Mouse (Mus musculus) gastrocnemius, adult 8-10 months (tissue): Measurements from ENCODE around the gene Nexmif. TPM values are rescaled to one million over a fixed set of nuclear protein-coding genes. Genes with fewer than 3 reads are reported as not detected.
"Not testable (repeated sequence)": the region's sequence is repeated elsewhere in the genome, so short reads cannot be mapped to it uniquely, and the experiment has no call there.

Source experiments
- DNase-seq, 2 experiments: peaks; one replicate each; pipeline ENCODE4 v3.0.0; 2022; ENCODE audit warnings: low spot score in 2 of 2
- microRNA-seq: library from miRNA; unstranded; fragments of <30 nt; microRNA quantifications from one replicate; pipeline ENCODE4 v1.2.0, GENCODE M21; 2022
- total RNA-seq, 4 experiments: library from RNA; stranded (reverse); gene quantifications; 2 replicates each; pipeline ENCODE4 v1.2.4; 2022

Nexmif gene
- under 1 TPM in 2 of 4 experiments, not detected in 2; 0.02 to 0.07 TPM for total RNA-seq

DNA sequence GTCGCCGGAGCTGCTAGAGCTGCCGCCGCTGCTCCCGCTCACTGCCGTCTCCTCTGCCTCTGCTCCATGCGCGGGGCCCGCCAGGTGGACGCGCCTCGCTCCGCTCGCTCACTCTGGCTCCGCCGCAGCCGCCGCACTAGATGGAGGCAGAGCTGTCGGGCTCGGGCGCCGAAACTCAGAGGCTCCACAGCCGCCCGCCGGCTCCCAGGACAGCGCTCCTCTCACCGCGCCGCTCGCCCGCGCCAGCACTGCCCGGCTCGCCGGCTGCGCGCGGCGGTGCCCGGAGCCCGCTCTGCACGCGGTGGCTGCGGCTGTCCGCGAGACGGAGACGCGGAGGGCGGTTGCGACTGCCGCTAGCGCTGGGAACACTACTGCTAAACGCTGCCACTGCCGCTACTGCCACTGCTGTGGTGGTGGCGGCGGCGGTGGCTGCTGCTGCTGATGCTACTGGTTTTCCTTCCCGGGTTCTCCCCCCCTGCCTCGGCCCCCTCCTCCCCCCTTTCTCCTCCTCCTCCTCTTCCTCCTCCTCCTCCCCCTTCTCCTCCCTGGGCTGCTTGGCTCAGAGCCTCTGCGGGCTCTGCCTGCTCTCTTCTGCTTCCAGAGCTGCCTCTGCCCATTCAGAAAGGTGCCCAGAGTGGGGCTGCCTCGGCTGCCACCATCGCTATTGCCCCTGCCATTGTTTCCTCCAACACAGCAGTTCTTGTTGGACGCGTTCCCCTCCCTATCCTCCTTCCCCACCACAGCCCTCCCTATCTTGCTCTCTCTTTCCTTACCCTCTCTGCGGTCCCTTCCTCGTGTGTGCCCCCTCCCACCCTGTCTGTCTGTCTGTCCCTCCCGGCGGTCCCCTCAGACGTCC, at the start of gene Nexmif:
Gene Nexmif, minus strand, starts transcription at position 450 of the 856 bp plus-strand sequence.
- DNase-seq, result no peak

DNA sequence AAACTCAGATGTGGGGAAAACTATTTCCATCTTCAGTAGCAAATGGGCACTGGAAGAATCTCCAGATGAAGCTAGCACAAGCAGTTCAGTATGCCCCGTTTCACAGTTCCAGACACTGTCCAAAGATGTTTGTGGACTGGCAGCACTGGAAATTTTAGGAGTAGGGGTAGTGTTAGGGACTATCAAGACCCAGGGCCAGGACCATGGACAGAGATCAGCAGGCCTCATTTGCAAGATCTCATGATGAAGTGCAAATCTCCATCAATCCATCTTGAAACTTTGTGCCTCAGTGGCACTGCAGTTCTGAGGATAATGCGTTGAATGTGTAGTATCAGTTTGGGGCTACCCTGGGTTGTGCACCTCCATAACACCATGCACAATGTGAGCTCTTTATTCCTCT, 7.7 kb upstream of the Nexmif start:
- no peak for DNase-seq

DNA sequence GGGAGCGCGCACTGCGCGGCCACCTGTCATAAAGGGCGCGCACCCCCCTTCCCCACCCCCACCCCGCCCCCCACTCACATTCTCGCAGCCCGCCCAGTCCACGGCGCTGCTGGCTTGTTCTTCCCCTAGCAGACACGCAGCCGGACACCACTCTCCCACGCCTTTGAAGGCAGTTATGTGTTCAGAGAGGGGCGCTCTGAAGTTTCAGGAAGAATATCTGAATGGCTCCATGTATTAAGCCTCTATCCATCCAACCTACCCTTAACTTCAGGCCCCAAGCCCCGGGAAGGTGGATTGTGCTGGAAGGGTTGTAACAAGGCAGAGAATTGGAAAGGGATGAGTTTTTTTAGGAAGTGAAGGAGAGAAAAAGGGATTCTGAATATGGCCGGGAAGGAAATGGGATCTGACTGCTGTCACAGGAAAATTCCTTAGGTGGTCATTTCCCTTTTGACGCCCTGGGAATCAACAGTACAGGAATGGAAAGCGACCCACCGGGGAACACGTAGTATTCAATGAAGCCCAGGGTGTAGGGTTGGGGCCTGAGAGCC, 681 bp upstream of the Nexmif start:
- no peak for DNase-seq

DNA sequence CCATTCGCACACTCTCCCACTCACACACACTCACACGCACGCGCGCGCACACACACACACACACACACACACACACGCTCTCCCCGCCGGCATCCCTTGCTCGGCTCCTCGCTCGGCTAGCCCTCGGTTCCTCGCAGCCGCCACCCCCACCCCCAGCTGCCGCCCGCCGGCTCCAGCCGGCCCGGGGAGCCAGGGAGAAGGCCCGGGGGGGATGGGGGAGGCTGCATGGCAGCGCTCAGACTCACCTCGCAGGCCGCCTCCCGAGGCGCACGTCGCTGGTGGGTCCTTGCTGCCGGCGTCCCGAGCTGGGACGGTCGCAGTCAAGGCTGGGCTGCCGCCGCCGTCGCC, 623 bp downstream of the Nexmif start:
- DNase-seq, result no peak

DNA sequence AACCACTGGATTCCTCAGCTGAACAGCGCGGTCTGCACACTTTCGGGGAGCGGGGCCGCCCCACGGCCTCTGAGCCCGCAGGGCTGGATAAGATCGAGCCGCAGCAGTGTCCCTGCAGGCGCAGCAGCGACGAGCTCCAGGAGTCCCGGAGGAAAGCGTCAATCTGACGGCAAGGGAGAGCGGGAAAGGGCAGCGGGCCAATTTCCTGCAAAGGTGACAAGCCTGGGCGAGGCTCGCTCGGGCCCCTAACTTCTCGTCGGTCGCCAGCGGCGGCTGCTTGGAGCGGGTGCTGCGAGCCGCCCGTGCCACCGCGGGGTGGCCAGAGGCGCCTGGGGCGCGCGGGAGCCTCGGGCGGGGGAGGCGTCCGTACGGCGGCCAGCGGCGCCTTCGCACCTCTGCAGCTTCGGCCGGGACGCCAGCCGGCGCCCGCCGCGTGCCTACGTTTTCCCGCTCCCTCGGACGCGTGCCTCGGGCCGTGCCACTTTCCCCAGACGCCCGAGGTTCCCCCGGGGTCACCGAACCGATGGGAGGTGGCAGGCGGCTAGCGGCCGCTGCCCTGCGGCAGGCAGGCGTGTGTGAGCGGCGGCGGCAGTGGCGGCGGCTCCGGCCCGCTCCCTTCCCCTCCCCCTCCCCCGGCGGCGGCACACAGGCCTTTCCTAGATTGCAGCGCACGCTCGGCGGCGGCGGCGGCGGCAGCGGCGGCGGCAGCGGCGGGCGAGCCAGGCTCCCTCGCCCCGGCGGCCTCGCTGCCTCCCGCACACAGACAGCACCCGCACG, 1.2 kb downstream of the Nexmif start:
- no peak for DNase-seq

DNA sequence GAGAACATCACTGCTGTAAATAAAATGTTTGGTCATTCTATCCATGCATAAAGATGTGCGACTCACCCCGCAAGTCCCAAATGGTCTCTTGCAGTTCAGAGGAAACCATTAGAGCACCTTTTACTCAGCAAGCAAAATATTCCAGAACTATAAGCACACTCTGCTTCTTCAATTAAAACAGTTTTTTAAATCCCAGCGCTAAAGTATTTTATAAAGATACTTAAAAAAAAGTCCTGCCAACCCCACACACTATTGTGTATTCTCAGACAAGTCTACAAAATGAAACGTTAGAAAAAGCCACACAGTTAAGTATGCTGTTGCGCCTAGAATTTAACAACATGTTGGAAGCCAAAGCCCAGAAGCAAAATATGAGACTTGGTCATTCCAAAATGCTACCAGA, 1.9 kb downstream of the Nexmif start:
- DNase-seq, result no peak

DNA sequence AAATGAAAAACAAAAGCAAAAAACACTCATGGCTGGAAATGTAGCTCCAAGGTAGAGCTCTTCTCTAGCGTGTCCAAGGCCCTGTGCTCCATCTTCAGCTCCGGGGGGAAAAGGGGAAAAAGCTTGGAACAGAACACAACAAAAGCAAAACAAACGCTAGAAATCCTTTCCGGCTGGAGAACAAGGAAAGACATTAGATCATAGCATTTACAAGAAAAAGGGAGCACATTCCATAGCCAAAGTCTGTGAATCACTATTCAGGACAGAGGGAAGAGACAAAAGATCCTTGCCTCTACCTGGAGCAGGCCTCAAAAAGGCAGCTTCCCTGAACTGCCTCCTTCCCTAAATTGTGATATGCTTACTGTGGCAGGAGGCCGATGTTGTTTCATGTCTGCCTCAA, 4.4 kb downstream of the Nexmif start:
- DNase-seq, result no peak

DNA sequence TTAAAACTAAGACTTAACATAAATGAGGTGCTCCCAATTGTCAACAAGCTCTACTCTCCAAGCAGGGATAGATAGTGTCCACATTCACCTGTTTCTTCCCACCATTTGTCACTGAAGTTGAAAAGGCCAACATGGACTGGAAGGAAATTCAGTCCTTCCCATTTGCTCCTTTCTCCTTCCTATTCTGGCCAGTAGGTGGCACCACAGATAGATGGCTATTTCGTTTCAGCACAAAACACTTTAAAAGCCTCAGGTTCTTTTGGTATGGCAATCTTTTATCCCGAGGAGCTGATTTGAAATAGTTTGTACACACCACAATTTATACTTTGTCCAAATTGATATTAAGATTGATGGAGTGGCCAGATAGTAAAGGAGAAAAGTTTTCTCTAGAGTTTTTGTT, 21.7 kb downstream of the Nexmif start:
- no peak for DNase-seq

DNA sequence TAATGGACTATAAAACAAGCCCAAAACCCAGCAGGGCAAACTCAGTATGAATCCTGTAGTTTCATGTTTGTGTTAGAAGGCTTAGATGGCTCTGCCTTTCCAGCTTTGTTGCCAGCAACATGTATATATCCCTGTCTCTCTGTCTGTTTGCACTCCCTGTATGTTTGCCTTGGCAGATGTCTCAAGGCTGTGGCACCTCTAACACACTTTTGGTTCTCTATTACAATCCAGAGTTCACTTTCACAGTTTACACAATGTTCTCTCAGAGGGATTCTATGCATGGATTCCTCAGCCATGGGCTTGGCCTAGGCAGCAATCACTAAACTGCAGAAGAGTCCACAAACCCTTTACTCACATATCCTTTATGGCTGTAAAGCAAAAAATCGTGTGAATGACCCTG, 50.9 kb downstream of the Nexmif start:
- DNase-seq, result no peak

DNA sequence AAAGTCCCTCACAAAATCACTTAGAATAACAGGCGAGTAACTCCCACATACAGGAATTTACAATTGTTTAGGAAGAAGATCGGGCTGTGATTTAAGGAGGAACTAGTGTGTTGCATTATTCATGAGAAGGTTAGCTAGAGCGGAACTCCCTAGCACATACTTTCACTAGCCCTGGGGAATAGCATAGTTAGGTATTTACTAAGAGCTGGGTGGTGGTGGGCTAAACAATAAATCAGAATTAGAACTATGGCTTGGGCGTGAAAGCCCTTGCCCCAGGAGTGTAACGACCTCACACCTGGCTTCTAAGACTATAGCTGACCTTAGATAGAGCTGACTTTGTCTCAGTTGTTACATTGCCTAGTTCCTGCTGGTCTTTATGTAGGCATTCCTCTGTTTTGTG, 85.7 kb downstream of the Nexmif start:
- not testable (repeated sequence) for DNase-seq

DNA sequence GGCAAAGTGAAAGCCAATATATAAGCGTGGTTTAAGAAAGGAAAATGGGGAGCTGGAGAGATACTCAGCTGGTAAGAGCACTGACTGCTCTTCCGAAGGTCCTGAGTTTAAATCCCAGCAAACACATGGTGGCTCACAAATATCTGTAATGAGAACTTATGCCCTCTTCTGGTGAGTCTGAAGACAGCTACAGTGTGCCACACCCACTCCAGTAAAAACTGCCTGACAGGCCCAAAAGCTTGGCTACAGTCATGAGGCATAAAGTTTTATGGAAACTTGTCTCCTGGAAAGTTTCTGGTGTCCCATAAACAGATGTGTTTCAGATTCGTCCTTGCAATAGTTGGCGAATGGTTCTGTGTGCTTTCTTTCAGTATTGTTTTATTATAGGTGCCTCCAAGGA, 86.4 kb downstream of the Nexmif start:
- DNase-seq, result no peak

DNA sequence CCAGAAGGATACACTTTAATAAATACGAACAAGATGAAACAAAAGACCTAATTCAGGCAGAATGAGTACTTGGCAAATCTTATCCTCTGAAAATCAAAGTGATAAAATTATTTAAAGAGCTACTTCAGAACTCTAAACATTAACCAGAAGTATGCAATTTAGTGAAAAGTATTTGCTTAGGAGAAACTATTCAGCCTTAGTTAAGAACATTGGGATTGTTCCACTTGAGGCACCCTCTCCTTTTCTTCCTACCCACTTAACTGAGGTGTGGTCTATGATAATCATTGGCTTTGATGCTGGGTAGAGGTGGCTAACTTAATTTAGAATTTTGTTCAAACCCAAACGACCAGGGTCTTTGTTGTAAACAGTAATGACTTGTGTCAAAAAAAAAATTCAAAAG, 146.1 kb downstream of the Nexmif start:
- no peak for DNase-seq

DNA sequence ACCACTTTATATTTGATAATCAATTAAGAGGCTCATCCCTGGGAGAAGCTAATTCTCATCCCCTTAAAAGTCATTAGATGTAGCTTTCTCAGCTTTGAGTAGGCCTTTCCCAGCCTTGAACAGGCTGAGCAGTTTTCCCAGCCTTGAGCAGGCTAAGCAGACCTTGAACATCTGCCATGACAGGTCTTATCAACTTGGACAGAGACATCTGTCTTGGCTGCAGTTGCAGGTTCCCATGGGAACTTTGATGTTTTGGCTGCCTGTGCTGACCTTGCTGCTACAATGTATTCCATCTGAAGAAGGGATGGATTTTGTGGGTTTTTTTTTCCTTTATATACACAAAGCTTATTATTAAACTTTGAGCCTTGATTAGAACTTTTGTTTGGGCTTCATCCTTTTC, 160.7 kb downstream of the Nexmif start:
- no peak for DNase-seq

DNA sequence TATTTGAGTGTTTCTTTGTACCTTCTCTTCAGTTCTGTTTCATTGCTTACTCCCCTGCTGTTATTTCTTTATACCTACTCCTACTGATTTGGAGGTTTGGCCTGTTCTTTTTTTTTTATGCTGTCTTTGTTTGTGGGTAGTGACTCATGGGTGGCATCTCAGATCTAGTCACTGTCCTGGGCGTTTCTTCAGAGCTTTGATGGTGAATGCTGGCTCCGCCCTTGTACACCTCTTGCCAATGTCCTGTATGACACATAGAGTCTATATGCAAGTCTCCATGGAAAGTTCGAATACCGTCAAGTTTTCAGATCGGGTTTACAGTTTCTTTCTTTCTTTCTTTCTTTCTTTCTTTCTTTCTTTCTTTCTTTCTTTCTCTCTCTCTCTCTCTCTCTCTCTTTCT, 167.1 kb downstream of the Nexmif start:
- DNase-seq, result no peak

DNA sequence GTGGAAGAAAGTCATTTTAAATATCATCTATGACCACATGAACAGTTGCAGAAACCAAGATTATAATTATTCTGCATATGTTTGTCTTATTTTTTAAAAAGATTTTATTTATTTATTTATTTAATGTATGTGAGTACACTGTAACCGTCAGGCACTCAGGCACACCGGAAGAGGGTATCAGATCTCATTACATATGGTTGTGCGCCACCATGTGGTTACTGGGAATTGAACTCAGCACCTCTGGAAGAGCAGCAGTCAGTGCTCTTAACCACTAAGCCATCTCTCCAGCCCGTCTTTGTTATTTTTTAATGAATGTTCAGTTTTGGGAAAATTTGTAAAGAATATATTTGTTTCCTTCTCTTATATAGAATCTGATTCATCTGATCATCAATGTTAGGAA, 168.2 kb downstream of the Nexmif start:
- DNase-seq, result no peak

Small RNA genes within 50 kb of the gene (microRNA-seq; reads per million reads assigned to microRNA genes)
- not detected for gene Gm24993
- gene Mir672, result 7.5 reads per million

Other genes with a start within 250 kb of the Nexmif start
- gene Rlim, start 219.9 kb downstream of the Nexmif start, total RNA-seq, result 10 to 100 TPM; 19.6 to 22.6 (median 21.2) TPM
- 10 to 100 TPM; 35.2 to 42.8 (median 41.4) TPM for gene Abcb7, start 212.7 kb upstream of the Nexmif start, total RNA-seq